Mouse (Mus musculus) heart, adult 18-20 months (tissue): ENCODE measurements around the gene Kif5c. TPM values are rescaled to one million over a fixed set of nuclear protein-coding genes. Genes with fewer than 3 reads are reported as not detected.

Source experiments
- DNase-seq, 2 experiments: peaks; one replicate each; pipeline ENCODE4 v3.0.0; 2021 to 2022; ENCODE audit warnings: mixed read lengths in 1 of 2
- total RNA-seq, 2 experiments: library from RNA; stranded (reverse); gene quantifications; 2 replicates each; pipeline ENCODE4 v1.2.3; 2021

Kif5c gene
- total RNA-seq, 2 experiments from 2014 or later: 0.51 to 0.99 TPM

DNA sequence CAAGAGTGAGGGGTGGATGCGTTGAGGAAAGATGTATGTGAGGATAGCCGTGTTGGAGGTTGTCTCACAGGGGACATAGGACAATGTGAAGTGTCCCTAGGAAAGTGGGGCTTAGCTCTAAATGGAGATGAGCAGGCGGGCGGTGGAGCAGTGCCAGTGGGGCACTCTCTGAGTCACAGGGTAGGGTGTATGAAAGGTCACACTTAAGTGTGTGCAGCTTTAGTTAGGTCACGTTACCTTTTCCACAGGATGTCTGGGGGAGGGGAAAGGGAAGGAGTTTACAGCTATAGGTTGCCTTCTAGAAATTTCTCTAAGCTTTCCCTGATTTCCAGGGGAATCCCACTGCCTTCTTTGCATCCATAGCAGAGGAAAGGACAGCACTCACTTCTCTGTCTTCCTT, 170.4 kb downstream of the Kif5c start:
- DNase-seq: no peak

DNA sequence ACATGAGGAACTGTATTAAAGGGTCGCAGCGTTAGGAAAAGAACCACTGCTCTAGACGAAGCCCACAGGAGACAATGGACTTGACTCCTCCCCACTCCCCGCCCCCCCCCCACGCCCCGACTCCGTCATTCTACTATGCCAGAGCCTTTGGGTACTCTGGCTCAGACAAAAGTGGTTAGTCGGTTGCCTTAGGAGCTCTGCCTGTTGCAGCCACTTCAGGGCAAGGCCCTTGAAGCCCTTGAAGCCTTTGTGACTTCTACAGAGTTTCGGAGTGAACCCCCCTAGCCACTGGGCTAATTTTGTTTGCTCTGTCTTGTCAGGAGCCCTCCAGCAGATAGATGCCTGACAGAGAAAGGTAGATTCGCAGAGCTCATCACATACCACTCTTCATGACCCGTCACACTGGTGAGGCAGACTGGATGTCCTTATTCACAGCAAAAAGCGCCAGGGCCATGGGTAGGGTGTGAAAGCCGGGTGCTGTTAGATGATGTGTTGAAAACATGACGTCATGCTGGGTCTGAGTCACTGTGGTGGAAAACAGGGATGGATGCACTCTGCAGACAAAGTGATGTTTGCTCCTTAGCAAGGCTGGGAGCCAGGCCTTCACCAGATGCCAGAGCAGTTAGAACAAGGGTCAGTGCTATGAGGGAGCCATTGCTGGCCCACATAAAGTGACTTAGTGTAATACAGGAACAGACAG, 178.5 kb downstream of the Kif5c start:
- peak; percentile 26 to 45 for DNase-seq

DNA sequence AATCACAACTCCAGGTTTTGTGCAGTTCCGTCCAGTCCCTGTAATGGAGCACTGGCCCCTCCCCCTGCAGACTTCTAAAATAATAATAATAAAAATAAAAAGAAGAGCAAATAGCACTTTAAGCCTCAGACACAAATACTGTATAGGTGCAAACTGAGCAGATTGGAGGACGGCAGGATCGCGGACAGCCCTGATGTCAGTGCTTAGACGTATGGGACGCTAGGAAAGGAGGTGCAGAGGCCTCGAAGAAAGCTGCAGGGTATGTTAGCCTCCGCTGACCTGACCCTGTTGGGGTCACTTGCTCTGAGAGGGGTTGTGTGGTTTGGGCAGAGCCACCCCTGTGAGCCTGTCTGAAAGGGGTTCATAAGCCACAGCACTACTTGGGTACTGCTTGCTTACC, 185.3 kb downstream of the Kif5c start:
- DNase-seq: no peak

DNA sequence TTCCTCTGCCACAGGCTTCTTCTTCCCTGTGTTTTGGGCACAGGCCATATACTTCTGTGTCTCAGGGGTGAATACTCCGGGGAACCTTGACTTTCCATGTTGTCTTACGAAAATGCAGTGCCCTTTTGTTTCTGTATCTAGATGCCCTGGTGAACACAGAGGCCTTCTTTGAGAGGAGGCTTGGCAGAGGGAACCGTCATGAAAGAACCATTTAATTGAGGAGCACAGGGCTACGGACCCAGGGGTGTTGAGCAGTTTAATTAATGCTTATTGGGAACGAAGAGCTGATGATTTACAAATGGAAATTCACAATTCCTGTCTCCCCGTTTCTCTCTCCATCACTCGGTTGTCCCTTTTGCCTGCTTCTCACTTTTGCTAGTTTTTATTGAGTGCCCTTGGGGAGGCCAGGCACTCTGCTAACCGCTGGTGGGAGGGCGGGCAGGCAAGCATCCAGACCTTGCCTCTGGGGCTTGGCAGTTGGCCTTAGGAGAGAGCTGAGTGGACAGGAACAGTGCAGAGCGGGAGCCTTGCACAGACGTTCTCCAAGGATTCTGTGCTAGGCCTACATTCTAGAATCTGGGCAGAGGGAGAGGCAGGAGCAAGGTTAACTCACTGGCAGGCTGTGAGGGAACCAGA, 186.8 kb downstream of the Kif5c start:
- DNase-seq: no peak

DNA sequence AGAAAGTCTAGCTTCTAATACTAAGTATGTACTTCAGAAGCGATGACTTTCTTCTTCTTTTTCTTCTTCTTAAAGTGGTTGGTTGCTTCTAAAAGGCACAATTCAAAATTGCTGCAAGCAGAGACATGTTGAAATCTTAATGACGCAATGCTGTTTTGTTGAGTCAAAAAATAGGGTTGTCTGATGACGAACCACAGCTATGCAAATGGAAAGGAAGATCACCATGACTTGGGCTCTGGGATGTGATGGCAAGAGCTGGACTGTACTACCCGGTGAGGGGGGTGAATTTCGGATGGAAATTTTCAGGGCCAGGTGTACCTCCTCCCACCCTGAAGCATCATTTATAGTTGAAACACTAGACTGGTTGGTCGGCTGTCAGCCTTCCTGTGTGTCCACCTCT, 190.4 kb downstream of the Kif5c start:
- no peak for DNase-seq

DNA sequence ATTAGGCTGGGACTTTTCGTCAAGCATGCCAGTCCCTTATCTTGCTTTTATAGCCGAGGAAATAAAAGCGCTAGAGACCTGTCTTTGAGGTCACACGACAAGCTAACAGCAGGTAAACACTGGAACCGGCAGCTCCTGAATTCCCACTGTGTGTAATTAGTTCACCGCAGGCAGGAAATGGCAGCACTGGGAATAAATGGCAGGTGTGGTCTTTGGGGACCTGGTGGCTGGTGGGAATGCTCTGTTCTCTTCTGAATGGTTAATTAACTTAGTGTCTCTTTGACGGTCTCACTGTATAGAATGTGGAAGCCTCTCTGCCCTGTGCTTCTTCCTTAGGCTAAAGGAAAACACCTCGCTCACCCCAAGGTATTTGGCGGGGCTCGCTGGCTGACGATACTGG, 192.3 kb downstream of the Kif5c start:
- DNase-seq: no peak

DNA sequence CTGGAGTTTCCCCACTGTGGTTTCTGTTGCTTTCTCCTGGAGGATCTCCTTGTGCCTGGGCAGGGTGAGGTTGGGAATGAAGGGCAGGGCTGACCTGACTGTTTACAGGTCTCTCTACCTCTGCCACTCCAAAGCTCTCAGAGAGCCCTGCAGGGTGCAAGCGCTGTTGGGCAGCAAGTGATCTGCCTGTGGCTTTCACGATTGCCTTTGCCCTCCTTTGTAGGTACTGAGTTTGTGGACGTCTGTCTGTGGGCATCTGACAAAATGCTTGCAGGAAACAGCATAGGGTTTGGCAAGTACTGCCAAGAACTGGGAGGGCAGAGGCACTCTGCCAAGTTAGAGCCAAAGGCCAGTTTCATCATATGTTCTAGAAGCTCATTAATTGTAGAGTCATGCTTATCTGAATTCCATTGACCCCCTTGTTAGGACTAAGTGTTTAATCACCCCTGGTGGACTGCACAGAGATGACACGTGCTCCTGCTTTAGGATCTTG, 192.8 kb downstream of the Kif5c start:
- DNase-seq: peak; percentile 7 to 20

DNA sequence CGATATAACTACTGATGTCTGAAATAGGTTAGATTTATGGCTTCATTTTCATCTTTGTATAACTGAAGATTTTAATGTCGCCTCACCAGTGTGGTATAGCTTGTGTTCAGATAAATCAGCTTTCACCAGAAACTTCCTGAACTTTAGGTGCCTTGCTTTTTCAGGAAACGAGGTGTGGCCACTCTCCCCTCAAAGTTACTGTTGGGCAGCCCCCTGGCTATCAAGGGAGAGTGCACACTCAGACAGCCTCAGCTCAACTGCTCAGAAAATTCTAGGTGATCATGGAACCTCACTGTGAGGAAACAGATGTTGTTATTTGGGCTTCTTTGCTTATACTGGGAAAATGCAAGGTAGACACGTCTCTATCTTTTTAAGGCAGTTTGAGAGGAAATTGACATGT, 194.1 kb downstream of the Kif5c start:
- DNase-seq: no peak

DNA sequence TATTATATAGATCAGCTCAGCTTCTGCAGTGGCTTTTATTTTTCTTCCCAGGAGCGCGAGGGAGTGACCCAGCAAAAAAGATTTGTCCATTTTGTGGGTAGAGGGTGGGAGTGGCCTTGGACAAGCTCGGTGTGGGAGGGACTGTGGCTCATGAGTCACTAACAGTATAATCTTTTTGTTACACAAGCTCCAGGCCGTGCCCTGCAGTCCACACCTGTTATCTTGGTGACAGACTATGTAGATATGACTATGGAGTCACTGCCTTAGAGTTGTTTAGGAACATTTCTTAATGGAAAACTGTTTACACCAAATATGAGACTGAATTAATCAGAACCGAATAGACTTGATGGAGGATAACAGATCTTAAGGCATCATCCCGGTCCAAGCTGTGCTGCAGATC, 194.9 kb downstream of the Kif5c start:
- DNase-seq: no peak

DNA sequence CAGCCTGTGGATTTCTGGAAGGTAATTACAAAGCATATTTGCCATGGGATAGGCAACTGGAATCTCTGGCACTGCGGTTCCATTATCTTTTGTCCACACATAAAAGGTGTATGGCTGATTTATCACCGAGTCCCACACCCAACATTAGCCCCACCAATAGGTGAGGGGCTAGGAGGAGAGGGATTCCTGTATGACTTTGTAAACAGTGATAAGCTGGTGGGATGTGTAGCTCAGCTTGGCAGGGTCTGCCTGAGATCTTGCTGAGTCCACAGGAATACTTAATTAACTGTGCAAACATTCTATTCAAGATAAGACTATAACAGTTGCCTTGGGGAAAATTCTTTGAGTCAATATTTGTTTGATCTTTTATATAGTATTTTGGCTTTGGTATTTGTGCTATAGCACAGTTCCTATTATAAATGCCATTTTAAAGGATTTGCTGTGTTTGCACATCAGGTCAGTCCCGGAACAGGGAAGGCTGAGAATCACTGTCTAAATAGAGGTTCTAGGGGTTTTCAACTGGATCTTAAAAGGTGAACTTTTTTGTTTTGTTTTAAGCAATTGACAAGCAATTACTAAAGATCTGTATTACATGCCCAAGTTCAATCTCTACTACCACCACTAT, 196.7 kb downstream of the Kif5c start:
- no peak for DNase-seq

DNA sequence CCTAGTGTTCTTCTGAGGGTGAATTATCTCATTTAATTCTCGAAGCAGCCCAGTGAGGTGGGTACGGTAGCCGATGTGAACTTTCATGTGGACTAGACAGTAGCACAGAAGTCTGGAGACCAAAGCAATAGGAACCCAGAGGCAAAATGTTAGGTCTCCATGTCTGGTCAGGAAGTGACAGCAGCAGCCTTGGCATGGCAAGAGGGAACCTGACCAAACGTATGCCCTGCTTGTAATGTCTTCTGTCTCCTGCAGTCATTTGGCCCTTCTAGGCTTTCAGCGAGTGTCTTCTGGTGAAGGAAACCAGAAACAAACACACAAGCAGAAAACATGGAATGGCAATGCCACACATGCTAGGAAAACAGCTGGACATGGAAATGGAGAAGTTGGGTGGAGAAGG, 197.5 kb downstream of the Kif5c start:
- no peak for DNase-seq

DNA sequence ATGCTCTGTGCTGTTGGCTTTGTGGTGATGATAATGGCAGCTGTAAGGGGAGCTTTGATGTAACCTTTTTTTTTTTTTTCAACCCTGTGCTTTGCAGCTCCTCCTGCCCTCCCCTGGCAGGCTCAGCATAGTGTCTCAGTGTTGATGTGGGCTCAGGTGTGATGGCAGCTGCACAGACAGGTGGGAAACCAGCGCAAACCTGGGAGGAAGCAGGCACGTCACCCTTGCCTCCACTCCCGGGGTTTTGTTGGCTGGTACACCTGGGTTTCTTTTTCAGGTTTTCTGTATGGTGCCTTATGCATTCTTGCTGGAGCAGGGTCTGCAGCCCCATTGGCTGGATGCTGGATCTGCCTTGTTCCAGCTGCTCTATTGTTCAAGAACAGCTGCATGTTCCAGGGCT, 198.1 kb downstream of the Kif5c start:
- no peak for DNase-seq

DNA sequence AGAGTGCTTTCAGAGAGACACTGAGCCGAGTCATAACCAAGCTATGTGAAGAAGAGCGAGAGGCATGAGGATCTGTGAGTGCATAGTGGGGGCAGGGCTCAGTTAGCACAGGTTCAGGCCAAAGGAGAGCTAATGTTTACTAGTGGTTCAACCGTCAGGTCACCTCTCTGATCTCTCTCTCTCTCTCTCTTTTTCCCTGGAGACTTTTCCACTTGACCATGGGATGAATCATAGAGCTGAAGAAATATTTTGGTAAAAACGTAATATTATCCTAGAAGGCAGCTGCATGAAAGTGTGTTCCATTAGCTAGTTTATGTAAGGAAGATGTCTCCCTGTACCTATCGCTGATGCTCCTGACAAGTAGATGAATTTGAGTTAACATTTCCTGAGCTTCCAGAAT, 199.0 kb downstream of the Kif5c start:
- DNase-seq: no peak

DNA sequence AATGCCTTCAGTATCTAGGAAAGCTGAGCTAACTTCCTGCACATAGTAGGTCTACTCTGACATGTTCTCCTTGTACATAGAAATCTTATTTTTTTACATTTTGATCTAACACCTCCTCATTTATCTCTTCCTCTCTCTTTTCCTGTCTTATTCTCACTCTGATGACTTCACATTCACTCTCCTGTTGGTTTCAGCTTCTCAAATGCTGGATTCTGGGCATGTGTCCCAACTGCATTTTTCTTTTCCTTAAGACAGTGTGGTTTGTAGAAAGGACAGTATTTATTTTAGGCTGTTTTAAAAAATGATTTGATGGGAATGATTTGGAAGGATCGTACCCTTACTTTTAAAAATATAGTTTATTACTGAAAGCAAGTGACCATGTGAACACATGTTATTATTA, 203.2 kb downstream of the Kif5c start:
- no peak for DNase-seq

Other genes with a start within 250 kb of the Kif5c start
- gene Epc2, start 167.8 kb upstream of the Kif5c start, total RNA-seq: 10 to 100 TPM; 20.5 to 20.8 TPM
- under 1 TPM; 0.15 to 0.21 TPM for gene Lypd6b, start 168.4 kb downstream of the Kif5c start, total RNA-seq